Mouse (Mus musculus): ENCODE results near the gene Dctn2. TPM values are rescaled to one million over a fixed set of nuclear protein-coding genes. Genes with fewer than 3 reads are reported as not detected.
A peak's percentile ranks its signal among the peaks of the same experiment; 100 is the strongest.

The Dctn2 gene
- total and polyA plus RNA-seq, 3 experiments = 240 to 297 TPM; not detected in 1

GRCm38 (mm10) chr10:127311476-127312355 lies 45.5 kb downstream of the Dctn2 start, which contains the start of gene Mars:
Gene Mars (minus strand): TSS chr10:127311786.
- peaks cover 3 to 20% of the 10 kb centered on the region in 2 experiments; a peak in 3 of 4 replicates for H3K4me1 ChIP-seq (ENCODE audit: control insufficient read depth in 1 of 2, insufficient read depth in 2 of 2, low read length in 2 of 2)
- peak within 1 kb of the TSS; percentile 95 for H3K9ac ChIP-seq (ENCODE audit: control insufficient read depth, low read depth, low read length, poor library complexity, severe bottlenecking)
- H3K27ac ChIP-seq (ENCODE audit: control insufficient read depth, low read depth, low read length) = peak within 1 kb of the TSS; percentile 75
- H3K4me3 ChIP-seq (ENCODE audit: control insufficient read depth in 1 of 2, insufficient read depth in 1 of 2, low read depth in 2 of 2, low read length in 2 of 2) = peak within 1 kb of the TSS; percentile 76 to 80
- peak; percentile 97 for DNase-seq (ENCODE audit: low read depth, low spot score)
- H3K79me2 ChIP-seq (ENCODE audit: control insufficient read depth, insufficient read depth, low read length, poor library complexity) = peaks cover 29% of the 10 kb centered on the region
- H3K9me3 ChIP-seq (replicated peaks; ENCODE audit: insufficient read depth, low read length) = no peaks in the 10 kb centered on the region
- H3K27me3 ChIP-seq (ENCODE audit: control insufficient read depth in 1 of 2, insufficient read depth in 2 of 2, low read length in 2 of 2) = no peaks in the 10 kb centered on the region
- H3K36me3 ChIP-seq (ENCODE audit: control insufficient read depth in 1 of 2, insufficient read depth in 2 of 2, low read length in 2 of 2) = peaks cover 10 to 18% of the 10 kb centered on the region in 2 experiments
- TF ChIP-seq JUND (IDR thresholded peaks at IDR 0.05; ENCODE audit: low read depth, low read length) (no peak), RCOR1 (IDR thresholded peaks at IDR 0.05; ENCODE audit: low read depth, low read length) (0 out of 2 replicates have a peak, but pooled peaks have one; percentile 17), USF2 (IDR thresholded peaks at IDR 0.05; ENCODE audit: borderline replicate concordance in 1 of 2, insufficient read depth in 1 of 2, low read depth in 1 of 2, low read length in 2 of 2) (no peak), SIN3A (IDR thresholded peaks at IDR 0.05; ENCODE audit: low read length) (peak; percentile 97), POLR2AphosphoS2 (IDR thresholded peaks at IDR 0.05; ENCODE audit: low read length) (peak; percentile 73; the same call in 1 of the 2 replicates), MXI1 (IDR thresholded peaks at IDR 0.05; ENCODE audit: low read depth, low read length) (peak; percentile 95), NRF1 (IDR thresholded peaks at IDR 0.05; ENCODE audit: insufficient read depth, low read depth, low read length, poor library complexity, severe bottlenecking) (peak; percentile 49; the same call in 1 of the 2 replicates), MAX (IDR thresholded peaks at IDR 0.05; ENCODE audit: low read length) (peak; percentile 73), ZNF384 (IDR thresholded peaks at IDR 0.05; ENCODE audit: low read depth, low read length) (no peak), CHD2 (IDR thresholded peaks at IDR 0.05; ENCODE audit: low read length) (0 out of 2 replicates have a peak, but pooled peaks have one; percentile 23), MAFK (IDR thresholded peaks at IDR 0.05; ENCODE audit: borderline replicate concordance, low read depth, low read length) (no peak), ZC3H11A (IDR thresholded peaks at IDR 0.05; ENCODE audit: low read depth, low read length) (no peak), HCFC1 (IDR thresholded peaks at IDR 0.05; ENCODE audit: low read depth, low read length) (peak; percentile 98), MYC (IDR thresholded peaks at IDR 0.05; ENCODE audit: low read depth, low read length) (peak; percentile 93), ETS1 (IDR thresholded peaks at IDR 0.05; ENCODE audit: low read depth, low read length) (no peak; the same call in 1 of the 2 replicates), ELF1 (IDR thresholded peaks at IDR 0.05; ENCODE audit: low read depth, low read length) (peak; percentile 93), SMC3 (IDR thresholded peaks at IDR 0.05; ENCODE audit: low read depth, low read length) (no peak), MEF2A (IDR thresholded peaks at IDR 0.05; ENCODE audit: extremely low read depth, insufficient replicate concordance, low read depth, low read length, poor library complexity, severe bottlenecking) (no peak), TAL1 (IDR thresholded peaks at IDR 0.05; ENCODE audit: low read length) (no peak), USF1 (IDR thresholded peaks at IDR 0.05; ENCODE audit: low read depth, low read length) (peak; percentile 47; the same call in 1 of the 2 replicates), EP300 (IDR thresholded peaks at IDR 0.05; ENCODE audit: low read depth in 1 of 2, low read length in 2 of 2) (peak in 1 of 2 experiments; percentile 41; a peak in 1 of 4 replicates), UBTF (IDR thresholded peaks at IDR 0.05; ENCODE audit: borderline replicate concordance, insufficient read depth, low read depth, low read length) (no peak), NELFE (IDR thresholded peaks at IDR 0.05; ENCODE audit: low read depth, low read length) (peak; percentile 81), RAD21 (IDR thresholded peaks at IDR 0.05; ENCODE audit: low read depth, low read length) (no peak), TBP (IDR thresholded peaks at IDR 0.05; ENCODE audit: low read depth, low read length) (peak; percentile 88), MYB (IDR thresholded peaks at IDR 0.05; ENCODE audit: low read depth, low read length) (no peak; the same call in 1 of the 2 replicates), CTCF (IDR thresholded peaks at IDR 0.05 in 2 of 3, conservative IDR thresholded peaks at IDR 0.05 in 1 of 3; ENCODE audit: control insufficient read depth in 1 of 3, insufficient read depth in 1 of 3, low read depth in 2 of 3, low read length in 3 of 3, poor library complexity in 1 of 3, severe bottlenecking in 1 of 3) (no peak), MAZ (IDR thresholded peaks at IDR 0.05; ENCODE audit: low read depth, low read length) (0 out of 2 replicates have a peak, but pooled peaks have one; percentile 59), ZMIZ1 (IDR thresholded peaks at IDR 0.05; ENCODE audit: low read depth, low read length) (no peak), GATA1 (IDR thresholded peaks at IDR 0.05; ENCODE audit: low read depth, low read length) (no peak; the same call in 1 of the 2 replicates), POLR2A (IDR thresholded peaks at IDR 0.05; ENCODE audit: control insufficient read depth in 1 of 2, insufficient read depth in 1 of 2, low read depth in 1 of 2, low read length in 2 of 2, poor library complexity in 1 of 2) (peak; percentile 51 to 86; a peak in 3 of 4 replicates), BHLHE40 (IDR thresholded peaks at IDR 0.05; ENCODE audit: borderline replicate concordance, low read depth, low read length) (no peak), POLR2AphosphoS5 (IDR thresholded peaks at IDR 0.05; ENCODE audit: borderline replicate concordance, low read depth, low read length) (no peak), CHD1 (IDR thresholded peaks at IDR 0.05; ENCODE audit: low read depth, low read length) (peak; percentile 29; the same call in 1 of the 2 replicates)

Data from MEL (cell line).